Mouse (Mus musculus) urinary bladder, postnatal 4 days (tissue): ENCODE results near the gene Fam162b.
A peak's percentile ranks its signal among the peaks of the same experiment; 100 is the strongest.

Experiments
- DNase-seq, 2 experiments: peaks; one replicate each; pipeline ENCODE4 v3.0.0; 2021 to 2022; ENCODE audit warnings: low spot score in 2 of 2

Gene Fam162b

DNA sequence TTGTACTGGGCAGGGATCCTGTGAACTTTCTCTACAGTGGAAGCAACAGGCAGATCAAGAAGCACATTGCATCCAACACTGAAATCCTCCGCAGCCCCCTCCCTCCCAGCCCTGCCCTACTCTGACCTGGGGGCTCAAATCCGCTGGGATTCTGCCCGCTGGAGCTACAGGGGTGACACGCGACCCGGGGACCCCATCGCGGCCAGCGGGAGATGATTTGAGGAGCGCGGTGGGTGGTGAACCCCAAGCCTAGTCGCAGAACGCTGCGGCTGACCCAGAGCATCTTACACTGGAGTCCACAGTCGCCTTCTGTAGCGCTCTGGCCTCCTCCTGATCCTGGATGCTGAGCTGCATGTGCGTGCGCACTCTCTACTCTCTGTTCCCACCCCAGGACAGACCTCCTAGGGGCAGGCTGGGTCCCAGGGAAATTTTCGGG is at the start of gene Fam162b:
TSS of gene Fam162b (minus strand) at position 379 of the 436 bp plus-strand sequence.
- no peak for DNase-seq

DNA sequence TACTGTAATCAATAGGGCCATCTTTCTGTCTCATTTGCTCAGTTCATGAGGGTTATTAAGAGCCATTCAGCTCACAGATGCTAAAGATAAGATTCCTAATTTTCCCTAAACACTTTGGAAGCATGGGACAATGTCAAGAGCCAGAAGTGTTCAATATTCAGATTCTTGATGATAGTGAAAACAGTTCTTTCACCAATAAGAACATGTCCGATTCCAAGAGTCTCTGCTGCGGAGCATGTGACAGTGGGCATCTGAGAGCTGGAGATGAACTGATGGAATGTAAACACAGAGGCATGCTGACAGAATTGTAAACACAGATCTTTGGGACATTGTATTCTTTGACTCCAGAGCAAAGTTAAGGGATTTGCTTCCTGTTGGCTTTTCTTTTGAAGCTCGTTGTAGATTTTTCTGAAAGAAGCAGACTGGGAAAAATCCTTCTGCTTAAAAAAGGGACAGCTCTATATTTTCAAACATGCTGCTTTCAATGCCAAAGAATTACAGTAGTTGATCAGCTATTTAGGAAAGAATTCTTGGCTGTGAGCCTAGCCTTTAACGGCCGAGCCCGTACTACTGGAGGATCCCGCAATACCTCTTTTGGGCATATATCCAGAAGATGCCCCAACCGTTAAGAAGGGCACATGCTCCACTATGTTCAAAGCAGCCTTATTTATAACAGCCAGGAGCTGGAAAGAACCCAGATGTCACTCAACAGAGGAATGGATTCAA is 41.3 kb upstream of the Fam162b start, which contains the start of gene Gprc6a:
TSS of gene Gprc6a (minus strand) at position 51 of the 726 bp plus-strand sequence.
- no peak for DNase-seq

DNA sequence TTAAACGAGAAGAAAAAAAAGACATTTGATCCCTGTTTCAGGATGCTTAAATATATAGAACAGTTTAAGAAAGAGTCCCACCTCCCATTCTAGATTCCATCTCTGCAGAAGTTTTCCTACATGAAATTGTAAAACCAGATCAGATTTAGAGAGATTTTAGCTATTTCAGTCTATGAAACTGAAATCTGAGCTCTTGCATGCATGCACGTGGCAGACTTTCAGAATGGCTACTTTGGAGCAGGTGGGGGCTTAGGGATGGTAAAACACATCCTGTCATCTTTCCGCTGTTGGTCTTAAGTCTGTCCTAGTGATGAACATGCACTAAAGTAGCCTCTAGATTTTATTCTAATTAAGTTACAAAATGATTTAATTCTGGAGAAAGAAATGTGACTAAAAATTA is 30.9 kb upstream of the Fam162b start:
- no peak for DNase-seq

DNA sequence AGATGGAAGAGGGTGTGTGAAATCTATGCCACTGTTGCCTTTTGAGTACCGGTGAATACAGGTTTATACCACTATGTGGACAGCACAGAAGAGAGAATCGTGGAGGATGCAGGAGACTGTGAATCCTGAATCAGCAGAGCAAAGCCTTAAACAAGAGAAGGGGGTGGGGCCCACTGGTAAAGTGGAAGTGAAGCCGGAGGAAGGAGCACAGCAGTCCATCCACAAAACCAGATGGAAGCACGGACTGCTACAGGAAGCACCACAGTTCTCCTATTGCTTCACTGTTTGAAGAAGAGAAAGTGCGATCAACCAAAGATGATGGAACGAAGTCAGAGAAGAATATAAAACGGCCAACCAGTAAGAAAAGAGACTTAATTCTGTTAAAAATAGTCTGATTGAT is 29.8 kb upstream of the Fam162b start:
- no peak for DNase-seq

DNA sequence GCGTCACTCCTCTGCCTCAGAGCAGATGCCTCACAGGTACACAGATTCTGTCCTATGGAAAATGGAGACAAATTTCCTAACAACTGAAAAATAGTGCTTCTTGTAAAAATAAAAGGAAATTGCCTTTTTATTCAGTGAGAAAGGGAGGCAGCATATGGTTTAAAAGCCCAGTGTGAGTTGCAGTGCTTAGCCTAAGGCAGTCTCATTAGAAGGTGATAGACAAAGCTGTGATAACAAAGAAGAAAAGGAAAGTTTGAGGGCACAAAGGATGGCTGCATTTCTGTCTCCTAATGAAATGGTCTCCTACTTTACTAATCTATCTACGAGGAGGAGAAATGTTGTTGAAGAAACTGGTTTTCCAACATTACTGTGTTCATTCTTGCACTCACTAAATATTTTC is 28.2 kb upstream of the Fam162b start:
- no peak for DNase-seq

DNA sequence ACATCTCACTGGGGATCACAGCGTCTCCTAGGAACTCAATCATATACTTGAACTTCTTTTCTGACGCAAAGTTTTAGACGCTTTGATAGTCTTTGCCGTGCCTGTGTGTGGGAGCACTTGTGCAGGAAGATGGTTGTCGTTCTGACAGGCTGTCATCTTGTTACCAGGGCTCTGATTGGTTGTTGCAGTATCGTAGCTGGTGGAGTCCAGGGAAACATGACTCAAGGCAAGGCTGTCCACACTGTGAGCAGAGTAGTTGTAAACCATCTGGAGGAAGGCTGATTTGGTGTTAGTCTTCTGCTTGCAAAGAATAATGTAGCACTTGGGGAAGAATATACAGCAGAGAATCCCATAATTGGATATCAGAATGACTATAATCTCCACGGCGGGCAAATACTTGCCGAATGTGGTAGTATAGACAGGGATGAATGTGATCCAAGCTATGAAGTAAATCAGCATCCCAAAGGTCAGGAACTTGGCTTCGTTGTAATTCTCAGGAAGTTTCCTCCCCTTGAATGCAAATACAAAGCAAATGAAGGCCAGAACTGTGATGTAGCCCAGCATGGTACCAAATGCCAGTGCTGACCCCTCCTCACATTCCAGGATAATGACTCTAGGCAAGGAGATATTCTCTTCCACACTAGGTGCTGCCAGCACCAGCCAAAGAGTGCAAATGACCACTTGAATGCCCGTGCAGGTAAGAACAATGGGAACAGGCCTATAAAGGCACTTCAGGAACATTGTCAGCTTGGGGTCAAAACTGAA is 24.7 kb upstream of the Fam162b start:
- no peak for DNase-seq

DNA sequence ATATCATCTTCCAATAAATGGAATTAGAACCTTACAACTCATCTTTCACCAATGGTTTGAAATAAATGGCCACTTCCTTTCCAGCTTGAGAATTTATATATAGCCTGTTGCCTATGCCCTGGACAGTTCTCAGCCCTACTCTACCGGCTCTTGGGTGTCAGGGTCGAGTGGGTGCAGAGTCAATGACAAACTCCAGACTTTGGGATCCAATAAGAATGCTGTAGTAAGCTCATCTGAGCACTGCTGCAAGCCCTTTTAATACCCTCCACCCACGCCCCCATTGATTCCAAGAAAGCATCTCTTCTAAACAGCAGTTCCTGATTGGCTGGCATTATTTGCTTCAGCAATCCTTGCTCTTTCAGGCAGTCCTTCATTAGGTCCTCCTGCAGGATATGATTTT is 23.1 kb upstream of the Fam162b start:
- DNase-seq: no peak

DNA sequence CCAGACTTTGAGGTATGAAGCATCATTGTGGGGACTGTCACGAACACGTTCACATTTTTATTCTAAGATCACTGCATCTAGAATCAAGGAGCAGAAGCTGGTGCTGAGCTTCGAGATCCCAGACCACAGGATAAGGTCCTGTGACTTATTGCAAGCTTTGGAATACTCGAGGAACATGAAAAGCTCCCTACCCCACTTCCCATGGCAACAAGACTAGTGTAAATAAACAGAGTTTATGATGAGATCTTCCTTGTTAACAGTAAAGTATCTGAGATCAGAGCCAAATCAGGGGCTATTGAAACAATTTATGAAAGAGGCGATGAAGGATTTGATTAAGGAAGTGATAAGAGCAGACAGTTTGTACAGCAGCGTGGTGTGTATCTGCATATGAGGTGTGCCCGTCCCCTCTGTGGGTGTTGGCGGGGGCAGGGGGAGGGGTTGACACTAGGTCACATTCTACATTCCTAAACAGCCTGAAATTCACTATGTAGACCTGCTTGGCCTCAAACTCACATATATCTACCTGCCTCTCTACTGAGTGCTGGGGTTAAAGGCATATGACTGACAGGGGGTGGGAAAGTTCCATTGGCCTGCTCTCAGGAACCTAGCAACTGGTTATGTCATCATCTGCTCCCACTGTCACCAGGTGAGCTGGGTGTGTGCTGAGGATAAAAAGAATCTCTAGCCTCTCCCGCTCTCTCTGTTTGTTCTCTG is 21.8 kb upstream of the Fam162b start:
- DNase-seq: no peak

DNA sequence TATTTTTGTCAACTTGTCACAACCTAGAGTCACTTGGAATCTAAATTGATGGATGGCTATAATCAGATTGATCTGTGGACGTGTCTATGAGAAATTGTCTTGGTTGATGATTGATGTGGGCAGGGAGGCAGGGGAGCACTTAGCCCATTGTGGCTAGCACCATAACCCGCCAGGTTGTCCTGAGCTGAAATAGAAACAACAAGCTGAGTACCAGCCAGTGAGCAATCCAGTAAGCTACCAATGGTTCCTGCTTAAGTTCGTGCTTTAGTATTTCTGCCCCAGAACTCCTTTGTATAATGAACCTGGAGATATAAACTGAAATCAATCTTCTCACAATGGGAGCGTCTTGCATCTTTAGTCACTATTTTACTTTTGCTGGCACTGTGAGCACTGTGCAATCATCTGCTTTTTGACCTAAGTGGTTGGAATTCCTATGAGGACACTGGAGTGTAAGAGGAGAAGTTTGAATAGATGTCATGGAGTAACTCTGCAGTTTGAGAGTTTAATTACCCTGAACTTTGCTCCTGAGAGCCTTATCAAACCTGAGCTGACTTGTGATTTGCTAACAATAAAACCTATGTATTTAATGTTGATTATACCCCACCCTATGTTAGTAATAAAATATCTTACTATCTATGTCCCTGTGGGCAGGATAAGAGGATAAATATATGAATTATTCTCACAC is 19.6 kb upstream of the Fam162b start:
- DNase-seq: no peak

DNA sequence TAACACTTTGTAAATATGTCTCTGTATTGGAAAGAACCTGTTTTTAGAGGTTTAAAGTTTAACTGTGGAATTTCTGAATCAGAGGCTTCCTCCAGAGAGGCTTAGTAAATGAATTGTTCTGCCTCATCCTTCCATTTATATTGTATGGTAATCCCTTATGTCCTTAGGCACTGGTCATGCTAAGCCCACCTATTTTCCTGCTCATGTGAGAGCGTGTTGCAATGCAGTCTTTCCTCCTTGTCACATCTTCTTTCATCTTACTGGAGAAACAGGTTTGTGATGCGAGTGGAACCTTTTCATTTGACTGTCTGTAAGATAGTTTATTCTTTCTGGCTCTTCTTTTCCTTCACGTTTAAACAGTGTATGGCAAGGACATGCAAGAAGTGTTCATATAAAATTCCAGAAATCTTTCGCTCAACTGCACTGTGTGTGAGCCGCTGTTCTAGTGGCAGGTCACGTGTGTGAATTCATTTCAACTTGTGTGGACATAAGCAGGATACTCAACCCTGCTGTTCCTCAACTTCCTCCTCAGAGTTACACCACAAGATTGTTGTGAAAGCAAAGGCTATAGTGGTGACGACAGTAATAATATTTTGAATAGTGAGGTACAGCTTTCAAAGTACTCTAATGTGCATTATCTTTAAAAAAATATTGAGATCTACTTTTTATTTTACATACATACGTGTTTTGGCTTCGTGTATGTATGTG is 6.8 kb upstream of the Fam162b start:
- no peak for DNase-seq

DNA sequence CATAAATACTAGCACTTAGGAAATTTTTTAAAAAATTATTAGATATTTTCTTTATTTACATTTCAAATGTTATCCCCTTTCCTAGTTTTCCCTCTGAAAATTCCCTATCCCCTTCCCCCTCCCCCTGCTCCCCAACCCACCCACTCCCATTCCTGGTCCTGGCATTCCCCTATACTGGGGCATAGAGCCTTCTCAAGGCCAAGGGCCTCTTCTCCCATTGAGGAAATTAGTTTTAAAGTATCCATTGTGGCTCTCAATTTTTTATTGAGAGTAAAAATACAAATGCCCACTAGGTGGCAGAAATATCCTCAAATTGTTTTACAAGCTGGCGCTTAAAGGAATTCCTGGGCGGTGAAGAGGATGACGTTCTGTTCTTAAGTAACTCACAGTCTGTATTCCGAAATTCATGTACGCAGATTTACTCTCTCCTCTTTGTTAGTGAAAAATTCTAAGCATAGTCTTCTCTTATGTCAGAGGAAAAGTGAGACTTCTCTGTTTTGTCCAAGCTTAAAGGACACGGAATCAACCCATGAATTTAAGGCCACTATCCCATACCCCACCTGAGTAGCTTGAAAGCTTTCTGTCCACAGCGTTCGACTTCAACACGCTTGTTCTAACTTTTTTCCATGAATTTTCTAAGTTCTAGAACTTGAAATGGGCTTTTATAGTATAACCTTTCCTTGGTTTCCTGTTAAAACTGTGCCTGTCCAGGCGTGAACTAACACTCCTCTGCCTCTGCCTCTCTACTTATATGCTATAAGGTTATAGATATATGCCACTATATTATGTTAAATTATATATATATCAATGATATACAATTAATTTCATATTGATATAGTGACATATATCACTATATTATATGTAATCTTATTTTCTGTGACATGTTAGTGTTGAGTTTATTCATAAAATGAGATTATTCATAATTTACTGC is 4.9 kb upstream of the Fam162b start:
- DNase-seq: no peak

DNA sequence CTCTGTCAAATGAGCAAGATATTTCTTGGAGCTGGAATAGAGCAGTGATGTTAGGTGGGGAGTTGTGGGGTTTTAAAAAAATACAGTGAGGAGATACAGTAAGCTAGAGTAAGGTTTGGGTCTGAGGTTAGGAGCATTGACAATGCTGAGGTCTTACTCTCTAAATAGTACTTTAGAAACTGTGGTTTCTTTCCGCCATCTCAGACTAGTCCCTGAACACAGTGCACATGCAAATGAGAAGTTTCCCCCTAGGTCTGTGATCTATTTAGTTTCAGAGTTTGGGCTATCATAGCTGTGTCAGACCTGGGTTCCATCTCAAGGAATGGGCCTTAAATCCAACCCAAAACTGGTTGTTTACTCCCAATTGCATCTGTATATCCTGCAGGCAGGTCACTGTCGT is 1.3 kb upstream of the Fam162b start:
- no peak for DNase-seq

DNA sequence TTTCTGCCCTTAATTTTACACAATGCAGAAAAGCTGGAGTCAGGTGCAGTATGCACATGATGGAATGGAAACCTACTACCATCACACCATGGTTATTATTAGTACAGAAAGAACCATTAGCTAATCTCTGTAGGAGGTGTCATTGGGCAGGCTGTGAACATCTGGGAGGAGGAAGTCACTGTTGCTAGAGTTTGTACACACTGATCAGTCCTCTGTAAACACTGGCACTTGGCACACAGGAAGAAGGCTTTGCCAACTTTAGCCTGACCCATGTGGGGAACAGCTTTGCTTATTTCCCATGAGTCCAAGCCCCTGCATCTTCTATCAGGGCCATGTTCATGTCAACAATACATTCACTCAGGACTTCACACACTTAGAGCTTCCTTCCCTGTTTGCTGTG is 5.4 kb downstream of the Fam162b start:
- DNase-seq: no peak

DNA sequence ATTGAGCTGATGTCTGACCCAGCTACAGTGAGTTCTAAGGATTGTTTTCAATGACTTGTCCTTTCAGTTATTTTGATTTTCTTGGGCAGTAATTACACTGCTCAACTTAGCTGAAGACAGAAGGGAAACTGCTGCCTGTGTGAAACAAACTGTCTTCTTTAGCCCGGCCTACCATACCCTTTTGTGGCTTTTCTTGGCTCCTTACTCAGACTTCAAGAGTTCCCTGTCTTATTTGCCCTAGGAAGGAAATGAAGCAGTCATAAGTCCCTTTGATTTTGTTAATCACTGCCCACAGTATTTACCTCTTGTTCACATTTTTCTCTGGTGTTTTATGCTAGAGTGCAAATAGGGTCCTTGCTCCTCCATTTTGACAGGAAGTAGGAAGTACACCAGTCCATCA is 5.9 kb downstream of the Fam162b start:
- DNase-seq: no peak

DNA sequence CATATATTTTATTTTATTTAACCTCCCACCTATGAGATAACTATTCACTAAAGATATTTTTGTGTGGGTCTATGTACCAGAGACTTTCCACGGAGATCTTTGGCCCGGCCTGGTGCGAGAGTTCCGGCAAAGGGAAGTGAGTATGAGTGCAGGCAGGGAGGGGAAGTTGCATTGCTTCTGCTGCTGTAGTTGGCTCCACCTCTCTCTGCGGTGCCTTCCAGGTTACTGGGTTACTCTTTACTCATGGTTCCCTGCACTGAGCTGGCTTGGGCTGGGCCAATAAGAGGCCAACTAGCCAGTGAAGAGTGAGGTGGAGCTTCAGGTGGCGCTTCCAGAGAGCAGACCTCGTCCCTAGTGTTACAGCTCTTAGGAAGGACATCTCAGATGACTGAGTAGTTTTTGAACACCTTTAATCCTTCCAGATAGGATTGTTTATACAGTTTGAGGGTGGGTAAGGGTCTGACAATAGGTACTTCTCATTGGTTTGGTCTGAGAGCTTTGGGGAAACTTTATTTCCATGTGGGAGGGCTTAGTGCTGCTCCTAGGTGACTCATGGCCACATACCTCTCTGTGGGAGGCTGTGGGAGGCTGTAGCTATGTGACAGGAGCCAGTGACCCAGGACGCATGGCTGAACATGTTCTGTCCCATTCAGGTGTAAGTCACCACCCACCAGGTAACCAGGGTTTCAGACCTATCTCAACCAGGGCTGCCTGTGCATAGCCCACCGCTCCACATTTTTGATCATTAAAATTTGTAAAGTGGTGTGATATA is 18.9 kb downstream of the Fam162b start:
- DNase-seq: no peak

DNA sequence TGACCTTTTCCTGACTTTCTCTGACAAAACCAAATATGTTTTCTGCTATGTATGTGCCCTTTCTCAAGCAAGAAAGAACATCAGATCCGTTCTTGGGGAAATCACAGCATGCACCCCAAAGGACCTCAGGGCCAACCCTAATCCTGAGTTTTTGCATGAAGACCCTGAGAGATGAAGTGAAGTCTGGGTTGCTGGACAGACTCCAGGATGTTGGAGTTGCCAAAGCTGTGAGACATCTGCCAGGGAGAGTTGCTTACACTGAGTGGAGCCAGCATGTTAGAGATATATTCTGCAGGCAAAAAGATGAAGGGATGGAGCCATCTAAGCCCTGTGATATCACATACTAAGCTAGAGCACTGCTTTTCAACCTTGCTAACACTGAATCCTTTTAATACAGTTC is 34.3 kb downstream of the Fam162b start:
- DNase-seq: no peak

DNA sequence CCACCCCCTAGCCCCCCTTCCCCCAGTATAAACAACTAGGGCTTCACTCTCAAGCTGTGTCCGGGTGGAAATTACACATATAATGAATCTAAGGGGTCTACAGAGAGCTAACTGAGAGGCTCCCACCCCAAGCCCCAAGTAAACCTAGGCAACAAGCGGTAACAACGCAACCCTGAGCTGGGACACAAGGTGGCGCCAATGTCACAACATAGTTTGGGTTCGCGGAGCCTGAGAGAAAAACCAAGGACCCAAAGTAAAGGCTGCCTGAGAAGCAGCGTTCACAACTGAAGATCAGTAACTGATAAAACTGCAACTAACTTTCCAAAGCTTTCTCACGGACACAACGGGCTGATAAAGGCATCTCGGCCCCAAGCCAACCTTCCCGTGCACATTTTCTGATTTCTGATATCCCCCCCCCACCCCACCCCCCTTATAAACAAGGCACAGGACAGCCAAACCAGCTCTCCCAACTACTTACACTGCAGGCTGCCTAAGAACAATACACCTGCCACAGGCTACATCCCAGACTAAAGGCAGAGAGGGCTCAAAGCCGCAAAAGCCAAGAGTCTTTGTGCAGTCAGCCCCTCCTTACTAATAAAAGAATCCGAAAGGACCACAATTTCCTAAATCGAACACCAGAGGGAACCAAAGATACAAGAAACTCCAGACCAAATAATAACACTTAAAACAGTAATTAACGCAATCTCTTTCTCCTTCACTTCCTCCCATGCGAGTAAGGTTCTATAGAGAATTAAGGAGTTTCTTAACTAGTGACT is 36.8 kb downstream of the Fam162b start:
- DNase-seq: peak; percentile 43 to 78
